Mouse (Mus musculus) megakaryocyte, embryonic 14.5 days (primary cell): Measurements from ENCODE around the gene Hsd17b1. TPM values are rescaled to one million over a fixed set of nuclear protein-coding genes. Genes with fewer than 3 reads are reported as not detected.

Source experiments
- H3K27me3 ChIP-seq: replicated peaks from 2 replicates; pipeline ENCODE3; 2012; ENCODE audit warnings: inconsistent platforms
- H3K36me3 ChIP-seq: replicated peaks from 2 replicates; pipeline ENCODE3; 2012; ENCODE audit warnings: low read length, inconsistent platforms, mixed read lengths
- H3K4me1 ChIP-seq: 2 replicates; pipeline ENCODE4 v1.6.1; 2012; ENCODE audit warnings: inconsistent platforms
- H3K4me3 ChIP-seq: replicated peaks from 2 replicates; pipeline ENCODE3; 2012; ENCODE audit warnings: moderate library complexity, mild to moderate bottlenecking, inconsistent platforms
- H3K9me3 ChIP-seq: 2 replicates; pipeline ENCODE4 v1.6.1; 2012; ENCODE audit warnings: inconsistent platforms
- FLI1 ChIP-seq: IDR thresholded peaks from 2 replicates; pipeline ENCODE4 v1.6.1; 2012; ENCODE audit warnings: low read length, inconsistent platforms, mixed read lengths
- GATA1 ChIP-seq: IDR thresholded peaks from 3 replicates; pipeline ENCODE4 v1.6.1; 2012; ENCODE audit warnings: mixed read lengths, low read length, inconsistent platforms, borderline replicate concordance
- polyA plus RNA-seq: library from polyadenylated mRNA; stranded (reverse); fragments of >175 nt; gene quantifications from 2 replicates; pipeline ENCODE4 v1.2.3, GENCODE M21; 2012; ENCODE audit warnings: low replicate concordance; ENCODE audit not compliant: insufficient read depth

Hsd17b1 gene
- polyA plus RNA-seq, 1 experiment, result 5.8 TPM

DNA sequence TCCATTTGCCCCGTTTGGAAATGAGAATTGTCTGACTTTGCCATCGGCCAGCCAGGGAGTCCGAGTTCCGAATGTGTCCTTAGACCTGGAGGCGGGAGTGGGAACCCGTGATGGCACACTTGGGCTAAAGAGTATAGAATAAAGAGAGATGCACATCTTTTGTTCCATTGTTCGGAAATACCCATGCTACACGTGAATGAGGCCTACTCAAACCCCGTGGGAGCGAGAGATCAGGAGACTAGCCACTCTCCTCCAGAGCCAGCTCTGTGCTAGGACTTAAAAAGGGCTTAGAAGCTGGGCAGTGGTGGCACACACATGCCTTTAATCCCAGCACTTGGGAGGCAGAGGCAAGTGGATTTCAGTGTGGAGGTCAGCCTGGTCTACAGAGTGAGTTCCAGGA is 18.7 kb upstream of the Hsd17b1 start:
- Histone ChIP-seq H3K4me1 (peaks cover 99% of the 10 kb centered on the region), H3K27me3 (no peaks in the 10 kb centered on the region), H3K9me3 (no peaks in the 10 kb centered on the region), H3K36me3 (peaks cover 95% of the 10 kb centered on the region), H3K4me3 (no peak overlapping the region)
- TF ChIP-seq FLI1, result no peak
- no peak for TF ChIP-seq GATA1

DNA sequence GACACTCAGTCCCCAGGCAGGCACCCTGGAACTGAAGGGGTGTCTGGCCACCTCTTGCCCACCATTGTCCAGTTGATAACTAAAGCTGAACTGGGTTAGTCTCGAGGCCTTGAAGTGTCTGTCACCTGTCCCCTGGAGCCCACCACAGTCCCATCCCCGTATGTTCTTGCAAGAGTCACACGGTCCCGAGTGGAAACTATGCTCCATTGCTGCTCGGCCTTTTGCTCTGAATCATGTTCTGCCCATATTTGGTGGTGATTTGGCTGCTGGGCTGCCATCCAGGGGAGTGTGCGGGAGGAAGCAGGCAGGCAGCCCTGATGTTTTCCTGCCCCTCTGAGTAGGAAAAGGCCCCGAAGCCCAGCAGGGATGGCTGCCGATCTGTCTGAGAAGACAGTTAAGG is 18.1 kb upstream of the Hsd17b1 start:
- Histone ChIP-seq H3K4me3 (peak overlapping the region; percentile 50), H3K4me1 (peaks cover 100% of the 10 kb centered on the region), H3K36me3 (peaks cover 93% of the 10 kb centered on the region), H3K9me3 (no peaks in the 10 kb centered on the region), H3K27me3 (no peaks in the 10 kb centered on the region)
- no peak for TF ChIP-seq GATA1
- no peak for TF ChIP-seq FLI1

DNA sequence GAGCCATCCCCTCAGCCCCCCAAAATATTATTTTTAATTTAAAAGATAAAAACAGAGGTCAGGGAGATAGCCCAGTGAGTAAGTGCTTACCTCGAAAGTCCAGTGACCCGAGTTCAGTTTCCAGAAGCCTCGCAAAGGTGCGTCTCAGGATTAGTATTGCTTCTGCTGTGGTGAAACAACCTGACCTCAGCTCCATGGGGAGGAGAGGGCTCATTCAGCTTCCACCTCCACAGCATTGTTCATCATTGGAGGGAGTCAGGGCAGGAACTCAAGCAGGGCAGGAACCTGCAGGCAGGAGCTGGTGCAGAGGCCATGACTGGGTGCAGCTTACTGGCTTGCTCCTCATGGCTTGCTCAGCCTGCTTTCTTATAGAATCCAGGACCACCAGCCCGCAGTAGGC is 17.2 kb upstream of the Hsd17b1 start:
- Histone ChIP-seq H3K9me3 (no peaks in the 10 kb centered on the region), H3K4me3 (no peak overlapping the region), H3K27me3 (no peaks in the 10 kb centered on the region), H3K4me1 (peaks cover 100% of the 10 kb centered on the region), H3K36me3 (peaks cover 88% of the 10 kb centered on the region)
- TF ChIP-seq GATA1 (no peak), FLI1 (no peak)

DNA sequence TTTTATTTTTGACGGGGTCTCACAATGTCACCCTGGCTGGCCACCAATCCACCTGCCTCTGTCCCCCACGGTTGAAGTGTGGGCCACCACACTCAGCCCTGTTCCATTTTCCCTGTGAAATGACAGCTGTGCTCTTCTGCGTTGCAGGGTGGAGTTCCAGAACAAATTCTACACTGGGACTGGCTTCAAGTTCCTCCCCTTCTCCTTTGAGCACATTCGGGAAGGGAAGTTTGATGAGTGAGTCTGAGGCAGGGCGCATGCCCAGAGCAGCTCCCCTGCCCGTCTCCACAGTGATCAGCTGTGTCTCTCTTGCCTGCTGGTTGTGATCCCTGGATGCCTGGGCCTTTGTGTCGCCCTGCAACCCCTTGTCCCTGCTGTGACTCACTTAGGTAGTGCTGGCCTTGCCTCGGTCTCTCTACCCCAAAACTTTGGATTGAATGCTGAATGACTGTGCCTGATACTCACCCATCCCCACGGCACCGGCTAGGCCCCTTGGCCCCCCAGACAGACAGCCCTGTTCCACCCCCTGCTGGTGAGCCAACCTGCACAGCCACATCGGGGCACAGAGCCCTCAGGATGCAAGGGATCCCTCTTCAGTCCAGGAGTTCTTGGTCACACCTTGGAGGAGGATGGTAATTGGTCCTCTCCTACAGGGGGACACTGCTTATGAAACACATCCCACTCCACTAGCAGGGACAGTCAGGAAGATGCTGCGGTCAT is 15.9 kb upstream of the Hsd17b1 start:
- TF ChIP-seq FLI1 (no peak), GATA1 (no peak)
- Histone ChIP-seq H3K4me1 (peaks cover 100% of the 10 kb centered on the region), H3K4me3 (peak overlapping the region; percentile 70), H3K27me3 (no peaks in the 10 kb centered on the region), H3K36me3 (peaks cover 79% of the 10 kb centered on the region), H3K9me3 (no peaks in the 10 kb centered on the region)

DNA sequence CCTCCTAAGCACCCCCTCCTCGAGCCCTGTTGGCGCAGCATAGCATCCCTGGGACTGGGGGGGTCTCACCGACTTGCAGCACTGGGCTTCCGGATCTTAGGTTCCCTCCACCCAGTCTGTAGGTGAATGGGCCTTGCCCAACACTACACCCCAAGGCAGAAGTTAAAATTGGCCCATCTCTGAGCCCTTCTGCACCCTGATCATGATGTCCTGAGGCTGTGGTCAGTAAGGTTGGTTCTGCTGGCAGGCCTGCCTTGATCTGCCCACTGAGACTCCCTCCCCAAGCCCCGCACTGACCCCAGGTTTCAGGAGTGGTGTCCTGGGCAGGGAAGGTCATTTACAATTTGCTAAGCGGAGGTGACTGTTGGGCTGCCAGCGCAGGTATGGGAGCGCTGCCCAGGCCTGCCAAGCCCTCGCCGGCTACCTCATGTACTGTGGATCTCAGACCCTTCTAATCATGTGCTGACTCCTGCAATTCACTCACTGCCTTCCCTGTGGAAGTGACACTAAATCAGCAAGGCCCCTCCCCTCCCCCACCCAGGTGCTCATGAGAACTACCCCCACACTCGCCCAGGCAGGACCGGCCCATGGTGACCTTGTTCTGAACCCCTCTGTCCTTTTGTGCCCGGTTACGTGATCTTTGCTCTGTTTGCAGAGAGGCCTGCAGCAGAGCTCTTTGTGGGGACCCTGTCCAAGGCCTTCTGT is 15.1 kb upstream of the Hsd17b1 start:
- TF ChIP-seq FLI1 (no peak), GATA1 (no peak)
- no peaks in the 10 kb centered on the region for H3K27me3 ChIP-seq
- peak overlapping the region; percentile 87 for H3K4me3 ChIP-seq
- H3K9me3 ChIP-seq, result no peaks in the 10 kb centered on the region
- H3K4me1 ChIP-seq, result peaks cover 100% of the 10 kb centered on the region
- peaks cover 71% of the 10 kb centered on the region for H3K36me3 ChIP-seq

DNA sequence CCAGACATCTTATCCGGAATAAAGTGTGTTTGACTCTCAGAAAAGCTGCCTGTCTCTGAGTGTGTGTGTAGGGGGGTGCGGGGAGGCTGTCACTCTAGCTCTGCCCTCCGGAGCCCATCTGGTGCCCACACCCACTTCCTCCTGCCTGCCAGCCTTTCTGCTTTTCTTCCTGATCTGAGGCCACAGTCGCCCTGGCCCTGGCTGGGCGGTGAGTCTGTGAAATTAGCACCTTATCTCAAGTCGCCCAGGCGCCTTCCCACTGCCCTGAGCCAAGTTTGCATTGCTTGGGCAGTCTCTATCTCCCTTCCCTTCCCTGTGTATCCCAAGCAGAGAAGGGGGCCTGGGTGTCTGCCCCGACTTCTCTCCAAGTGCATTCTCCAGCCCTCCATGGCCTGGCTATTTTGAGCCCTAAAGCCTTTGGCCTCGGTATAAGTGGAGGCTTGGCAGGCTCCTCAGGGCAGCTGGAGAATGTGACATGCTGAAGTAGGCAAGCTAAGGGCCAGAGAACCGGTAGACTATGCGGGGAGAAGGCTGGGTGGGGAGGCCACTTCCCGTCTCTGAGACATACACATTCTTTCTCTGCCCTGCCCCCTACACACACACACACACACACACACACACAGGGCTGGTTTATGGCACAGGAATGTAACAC is 14.4 kb upstream of the Hsd17b1 start:
- peak; percentile 91 for TF ChIP-seq GATA1
- TF ChIP-seq FLI1, result peak; percentile 51; the same call in 1 of the 2 replicates
- Histone ChIP-seq H3K36me3 (peaks cover 65% of the 10 kb centered on the region), H3K4me3 (peak overlapping the region; percentile 87), H3K27me3 (no peaks in the 10 kb centered on the region), H3K4me1 (peaks cover 98% of the 10 kb centered on the region), H3K9me3 (no peaks in the 10 kb centered on the region)

DNA sequence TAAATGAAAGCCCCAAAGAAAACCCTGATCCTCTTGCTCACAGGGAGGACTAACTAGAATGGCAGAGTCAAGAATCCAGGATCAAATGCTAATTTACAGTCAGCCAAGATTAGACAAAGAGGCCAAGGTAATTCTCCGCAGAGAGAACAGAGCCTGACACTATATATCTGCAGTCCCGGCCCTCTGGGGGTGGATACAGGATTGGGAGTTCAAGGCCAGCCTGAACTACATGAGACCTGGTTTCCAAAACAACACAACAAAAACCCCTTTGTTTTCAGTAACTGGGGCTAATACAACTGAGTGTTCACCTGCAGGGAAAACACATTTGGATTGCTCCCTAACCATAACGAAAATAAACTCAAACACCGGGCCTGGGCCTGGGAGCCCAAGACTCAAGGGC is 13.7 kb upstream of the Hsd17b1 start:
- H3K9me3 ChIP-seq, result no peaks in the 10 kb centered on the region
- peak overlapping the region; percentile 87 for H3K4me3 ChIP-seq
- H3K4me1 ChIP-seq, result peaks cover 98% of the 10 kb centered on the region
- H3K36me3 ChIP-seq, result peaks cover 58% of the 10 kb centered on the region
- TF ChIP-seq GATA1 (no peak), FLI1 (no peak)
- H3K27me3 ChIP-seq, result no peaks in the 10 kb centered on the region

DNA sequence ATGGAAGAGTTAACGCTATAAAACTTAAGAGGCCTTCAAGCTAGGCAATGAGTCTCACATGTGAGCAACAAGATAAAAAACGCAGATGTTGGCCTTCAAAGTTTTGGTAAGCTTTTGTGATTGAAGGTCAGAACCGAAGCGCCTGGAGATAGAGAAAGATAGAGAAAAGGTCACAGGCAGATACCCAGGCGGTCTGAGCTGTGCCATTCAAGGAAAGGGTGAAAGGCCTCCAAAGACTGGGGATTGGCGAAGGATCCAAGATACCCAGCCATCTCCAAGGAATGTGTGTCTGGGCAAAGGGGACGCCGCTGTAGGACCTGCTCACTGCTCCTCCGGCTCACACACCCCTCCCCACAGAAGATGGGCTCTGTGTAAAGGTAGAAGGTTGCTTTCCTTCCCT is 13.2 kb upstream of the Hsd17b1 start:
- peaks cover 94% of the 10 kb centered on the region for H3K4me1 ChIP-seq

DNA sequence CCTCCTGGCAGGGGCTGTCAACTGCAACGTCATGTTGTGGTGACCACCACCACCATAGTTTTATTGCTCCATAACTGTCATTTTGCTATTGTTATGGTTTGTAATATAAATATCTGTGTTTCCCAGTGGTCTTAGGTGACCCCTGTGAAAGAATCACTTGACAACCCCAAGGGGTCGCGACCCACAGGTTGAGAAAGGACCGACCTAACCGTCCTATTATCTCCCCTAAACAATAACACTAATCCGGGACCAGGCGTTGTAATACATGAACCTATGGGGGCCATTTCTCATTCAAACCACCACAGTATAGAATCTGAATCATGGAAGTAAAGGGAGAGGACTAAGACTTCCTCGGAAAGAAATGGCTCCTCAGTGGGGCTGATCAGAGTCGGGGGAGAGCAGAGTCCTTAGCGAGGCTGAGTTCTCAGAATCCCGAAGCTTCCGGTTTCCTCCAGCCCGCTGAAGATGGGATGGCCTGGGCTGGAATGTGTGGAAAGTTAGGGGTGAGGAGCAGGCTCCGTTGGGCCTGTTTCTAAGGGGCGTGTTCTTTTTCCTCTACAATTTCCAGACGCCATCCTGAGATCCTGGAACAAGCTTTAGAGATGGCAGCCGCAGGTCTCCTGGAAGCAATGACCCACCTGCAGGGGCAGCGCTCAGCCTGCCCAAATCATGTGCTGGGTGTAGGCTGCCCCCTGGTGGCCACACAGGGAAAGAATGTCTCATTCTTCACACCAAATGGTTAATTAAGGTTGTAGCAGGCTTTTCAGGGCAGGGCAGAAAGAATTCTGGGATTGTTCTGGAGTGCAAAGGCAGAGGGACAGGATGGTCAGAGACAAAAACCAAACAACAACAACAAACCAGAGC is 11.4 kb upstream of the Hsd17b1 start:
- Histone ChIP-seq H3K36me3 (peaks cover 43% of the 10 kb centered on the region), H3K4me3 (peak overlapping the region; percentile 73), H3K27me3 (peaks cover 5% of the 10 kb centered on the region), H3K4me1 (peaks cover 93% of the 10 kb centered on the region), H3K9me3 (no peaks in the 10 kb centered on the region)
- TF ChIP-seq FLI1, result no peak
- no peak for TF ChIP-seq GATA1

More for the DNA sequence above, 13.2 kb upstream of the Hsd17b1 start:
- Histone ChIP-seq H3K4me3 (peak overlapping the region; percentile 53), H3K9me3 (no peaks in the 10 kb centered on the region), H3K27me3 (no peaks in the 10 kb centered on the region), H3K36me3 (peaks cover 53% of the 10 kb centered on the region)
- TF ChIP-seq GATA1 (no peak), FLI1 (no peak)
